Mouse (Mus musculus): ENCODE measurements at regions not wholly inside any gene's neighbourhood (a gene's known extent, or its start where the extent isn't known, plus 50 kb on each side); places are given as distances from the start of the nearest gene placed in this dataset.

- DNase-seq (ENCODE audit: low spot score in 2 of 2), result no peak
These were observed 71.2 kb upstream of the Ccdc85a start for GRCm38 (mm10) chr11:28655169-28655846.

GRCm38 (mm10) chr11:28649446-28649845 lies 65.3 kb upstream of the Ccdc85a start:
- no peak for DNase-seq (ENCODE audit: low spot score in 2 of 2)

DNA sequence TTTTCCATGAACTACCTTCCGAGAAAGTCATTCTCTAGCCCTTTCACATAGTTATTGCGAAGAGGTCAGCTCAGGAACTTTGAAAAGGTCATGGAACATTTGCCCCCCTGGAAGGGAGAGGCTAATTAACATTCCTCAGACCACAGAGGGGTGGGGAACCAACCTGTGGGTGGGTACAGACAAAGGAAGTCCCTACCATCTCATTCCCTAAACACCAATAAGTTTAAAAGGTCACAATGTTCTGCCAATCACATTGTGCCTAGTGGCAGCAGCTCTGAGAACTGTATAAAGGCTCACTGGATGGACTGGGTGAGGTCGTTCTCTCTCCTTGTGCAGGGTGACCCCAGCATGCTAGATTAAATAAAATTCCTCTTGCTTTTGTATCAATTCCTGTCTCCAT lies 64.8 kb upstream of the Ccdc85a start:
- no peak for DNase-seq (ENCODE audit: low spot score in 2 of 2)

DNA sequence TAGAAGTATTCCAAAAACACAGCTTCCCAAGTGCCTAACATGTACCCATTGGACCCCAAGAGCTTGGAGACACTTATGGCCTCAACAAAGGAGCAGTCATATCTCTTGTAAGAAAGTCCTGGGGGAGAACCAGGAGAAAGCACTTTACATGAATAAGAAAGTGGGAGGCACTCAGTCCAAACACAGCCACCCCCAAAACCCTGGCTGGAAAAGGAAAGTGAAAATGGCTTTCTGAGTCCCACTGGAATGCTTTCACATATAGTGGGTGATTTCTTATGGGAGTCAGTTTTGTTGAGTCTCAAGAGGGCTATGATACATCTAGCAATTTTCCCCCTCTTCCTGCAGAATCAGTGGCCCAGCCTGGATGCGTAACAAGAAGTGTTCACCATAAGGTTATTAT lies 55.0 kb upstream of the Ccdc85a start:
- peak in 1 of 2 experiments; percentile 6 for DNase-seq (ENCODE audit: low spot score in 2 of 2)

DNA sequence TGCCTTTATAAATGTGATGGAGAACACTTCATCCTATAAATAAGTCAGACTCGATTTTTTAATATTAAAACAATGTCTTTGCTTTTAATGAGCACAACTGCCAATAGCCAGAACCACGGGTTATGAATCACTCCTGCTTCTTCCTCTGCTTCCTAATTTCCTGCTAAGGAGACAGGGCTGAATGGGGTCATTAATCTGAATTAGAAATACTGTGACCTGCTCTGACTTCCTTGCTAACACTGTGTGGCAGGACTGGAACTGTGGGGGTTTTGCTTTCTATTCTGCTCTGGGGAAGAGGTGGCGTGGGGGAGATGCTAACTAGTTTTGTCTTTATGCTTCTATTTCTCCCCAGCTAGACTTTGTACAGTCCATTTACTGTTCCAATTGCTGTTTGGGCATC lies 52.6 kb upstream of the Ccdc85a start:
- DNase-seq (ENCODE audit: low spot score in 2 of 2), result no peak
